Mouse (Mus musculus) activated CD4-positive, CD25-positive, alpha-beta regulatory T cell, adult 4 months (primary cell): ENCODE measurements around the gene Tjp3. TPM values are rescaled to one million over a fixed set of nuclear protein-coding genes. Genes with fewer than 3 reads are reported as not detected.
"Not testable (repeated sequence)": the region's sequence is repeated elsewhere in the genome, so short reads cannot be mapped to it uniquely, and the experiment has no call there.

Experiments used
- ATAC-seq: one replicate; pipeline ENCODE4 v1.8.0; 2017
- polyA plus RNA-seq, 2 experiments: library from polyadenylated mRNA; unstranded; fragments of 100-300 nt; shearing (Covaris generic); gene quantifications; one replicate each; pipeline ENCODE4 v1.2.1; 2017

Tjp3 gene
- polyA plus RNA-seq, 2 experiments from 2014 or later: 2.4 to 3.1 TPM

- peak; percentile 49 for ATAC-seq
Observed at GRCm38 (mm10) chr10:81230438-81231332, 60.7 kb downstream of the Tjp3 start, which contains the start of gene Atcay. Gene Atcay (minus strand): TSS chr10:81230833.

- ATAC-seq: peak; percentile 17
Observed at GRCm38 (mm10) chr10:81229735-81230437, 61.5 kb downstream of the Tjp3 start.

- not testable (repeated sequence) for ATAC-seq
Observed at GRCm38 (mm10) chr10:81223731-81224130, 67.7 kb downstream of the Tjp3 start.

Other genes starting within 250 kb of the Tjp3 start
- gene Sgta, start 231.4 kb downstream of the Tjp3 start, polyA plus RNA-seq: 10 to 100 TPM; 54.7 to 68.3 TPM
- 1 to 10 TPM; 2.8 to 4.5 TPM for gene Thop1, start 221.5 kb downstream of the Tjp3 start, polyA plus RNA-seq
- not detected for gene Creb3l3, start 192.7 kb downstream of the Tjp3 start, polyA plus RNA-seq
- gene Map2k2, start 185.7 kb downstream of the Tjp3 start, polyA plus RNA-seq: 10 to 100 TPM; 21.3 to 26.5 TPM
- gene Zbtb7a, start 156.4 kb downstream of the Tjp3 start, polyA plus RNA-seq: 10 to 100 TPM; 10.7 to 12.4 TPM
- gene Pias4, start 123.7 kb downstream of the Tjp3 start, polyA plus RNA-seq: 10 to 100 TPM; 17.6 to 23.8 TPM
- gene Eef2, start 115.0 kb downstream of the Tjp3 start, polyA plus RNA-seq: 1,000 to 10,000 TPM in 1 of 2 experiments, 100 to 1,000 TPM in 1; 933 to 1,303 TPM
- gene Dapk3, start 108.6 kb downstream of the Tjp3 start, polyA plus RNA-seq: 1 to 10 TPM; 4.1 to 4.9 TPM
- gene 4930442H23Rik, start 107.7 kb downstream of the Tjp3 start, polyA plus RNA-seq: not detected
- under 1 TPM in 1 of 2 experiments, not detected in 1; 0.17 TPM for gene Nmrk2, start 89.5 kb downstream of the Tjp3 start, polyA plus RNA-seq
- 1 to 10 TPM; 4.0 to 5.0 TPM for gene Atcay, start 60.7 kb downstream of the Tjp3 start, polyA plus RNA-seq
- gene Zfr2, start 58.4 kb downstream of the Tjp3 start, polyA plus RNA-seq: 1 to 10 TPM in 1 of 2 experiments, under 1 TPM in 1; 0.79 to 1.5 TPM
- 10 to 100 TPM; 54.3 to 64.7 TPM for gene Matk, start 38.6 kb downstream of the Tjp3 start, polyA plus RNA-seq
- gene Mrpl54, start 24.6 kb downstream of the Tjp3 start, polyA plus RNA-seq: 100 to 1,000 TPM; 148 to 166 TPM
- gene Apba3, start 24.6 kb downstream of the Tjp3 start, polyA plus RNA-seq: 10 to 100 TPM; 10.2 to 18.0 TPM
- 10 to 100 TPM; 11.1 to 16.9 TPM for gene Pip5k1c, start 1.4 kb upstream of the Tjp3 start, polyA plus RNA-seq
- gene Cactin, start 29.5 kb upstream of the Tjp3 start, polyA plus RNA-seq: 1 to 10 TPM; 5.1 to 5.7 TPM
- 10 to 100 TPM; 20.9 to 21.4 TPM for gene Tbxa2r, start 37.1 kb upstream of the Tjp3 start, polyA plus RNA-seq
- gene Gipc3, start 51.7 kb upstream of the Tjp3 start, polyA plus RNA-seq: not detected
- 10 to 100 TPM; 18.7 to 20.6 TPM for gene Hmg20b, start 58.9 kb upstream of the Tjp3 start, polyA plus RNA-seq
- gene Mfsd12, start 65.9 kb upstream of the Tjp3 start, polyA plus RNA-seq: 1 to 10 TPM; 1.2 TPM
- 1 to 10 TPM in 1 of 2 experiments, not detected in 1; 2.1 TPM for gene 4930404N11Rik, start 74.2 kb upstream of the Tjp3 start, polyA plus RNA-seq
- 10 to 100 TPM; 19.3 to 20.1 TPM for gene Fzr1, start 86.9 kb upstream of the Tjp3 start, polyA plus RNA-seq
- gene Dohh, start 92.8 kb upstream of the Tjp3 start, polyA plus RNA-seq: 10 to 100 TPM; 12.7 to 13.7 TPM
- 1 to 10 TPM; 1.1 to 1.2 TPM for gene Gm48551, start 92.9 kb upstream of the Tjp3 start, polyA plus RNA-seq
- 1 to 10 TPM in 1 of 2 experiments, not detected in 1; 1.4 TPM for gene Gm48552, start 97.4 kb upstream of the Tjp3 start, polyA plus RNA-seq
- gene Smim24, start 101.5 kb upstream of the Tjp3 start, polyA plus RNA-seq: 10 to 100 TPM in 1 of 2 experiments, 1 to 10 TPM in 1; 7.3 to 13.3 TPM
- gene Nfic, start 164.1 kb upstream of the Tjp3 start, polyA plus RNA-seq: 10 to 100 TPM; 15.2 to 16.0 TPM
- gene Celf5, start 191.1 kb upstream of the Tjp3 start, polyA plus RNA-seq: 1 to 10 TPM in 1 of 2 experiments, under 1 TPM in 1; 0.44 to 1.5 TPM
- 10 to 100 TPM; 33.4 to 41.8 TPM for gene Ncln, start 204.8 kb upstream of the Tjp3 start, polyA plus RNA-seq
- 10 to 100 TPM; 70.0 to 70.7 TPM for gene S1pr4, start 208.6 kb upstream of the Tjp3 start, polyA plus RNA-seq
- gene Gna15, start 232.6 kb upstream of the Tjp3 start, polyA plus RNA-seq: 10 to 100 TPM; 55.2 to 62.0 TPM